Mouse (Mus musculus) thymus, adult 2 months (tissue): ENCODE results near the gene Gm15557.
A peak's percentile ranks its signal among the peaks of the same experiment; 100 is the strongest.

Source experiments
- CTCF ChIP-seq: fragments of 200-500 bp; IDR thresholded peaks from 2 replicates; pipeline ENCODE4 v1.5.1; 2012; ENCODE audit warnings: mild to moderate bottlenecking, control low read depth, low read length, moderate library complexity, borderline replicate concordance; ENCODE audit not compliant: control insufficient read depth, poor library complexity, insufficient read depth; ENCODE audit errors: extremely low read depth
- POLR2A ChIP-seq: fragments of 200-500 bp; IDR thresholded peaks from 2 replicates; pipeline ENCODE4 v1.6.1; 2012; ENCODE audit warnings: mild to moderate bottlenecking, low read length, control low read depth, moderate library complexity; ENCODE audit not compliant: control insufficient read depth, poor library complexity, insufficient read depth; ENCODE audit errors: extremely low read depth

- TF ChIP-seq POLR2A = 0 out of 2 replicates have a peak, but pooled peaks have one; percentile 34
- peak; percentile 18; the same call in 1 of the 2 replicates for TF ChIP-seq CTCF
These were observed 45.2 kb downstream of the Gm15557 start for GRCm38 (mm10) chr2:155985776-155986175.
